Mouse (Mus musculus): ENCODE results near the gene Cfap77.
A peak's percentile ranks its signal among the peaks of the same experiment; 100 is the strongest.

Gene Cfap77

GRCm38 (mm10) chr2:28997161-28997834 is 57.6 kb downstream of the Cfap77 start:
- no peak for DNase-seq (ENCODE audit: low spot score)

- DNase-seq (ENCODE audit: low spot score): no peak
Observed at GRCm38 (mm10) chr2:28995436-28995835, 59.4 kb downstream of the Cfap77 start.

GRCm38 (mm10) chr2:28994014-28994413 is 60.9 kb downstream of the Cfap77 start:
- DNase-seq (ENCODE audit: low spot score): no peak

GRCm38 (mm10) chr2:28988781-28989180 is 66.1 kb downstream of the Cfap77 start:
- DNase-seq (ENCODE audit: low spot score): no peak

GRCm38 (mm10) chr2:28980080-28980910 is 74.6 kb downstream of the Cfap77 start:
- DNase-seq (ENCODE audit: low spot score): no peak

GRCm38 (mm10) chr2:28978461-28978860 is 76.4 kb downstream of the Cfap77 start:
- no peak for DNase-seq (ENCODE audit: low spot score)

GRCm38 (mm10) chr2:28976635-28977034 is 78.2 kb downstream of the Cfap77 start:
- DNase-seq (ENCODE audit: low spot score): peak; percentile 15

GRCm38 (mm10) chr2:28975604-28976003 is 79.3 kb downstream of the Cfap77 start:
- DNase-seq (ENCODE audit: low spot score): no peak

- DNase-seq (ENCODE audit: low spot score): no peak
Observed at GRCm38 (mm10) chr2:28974520-28974919, 80.3 kb downstream of the Cfap77 start.

- no peak for DNase-seq (ENCODE audit: low spot score)
Observed at GRCm38 (mm10) chr2:28973832-28974450, 80.9 kb downstream of the Cfap77 start.

GRCm38 (mm10) chr2:28970424-28970823 is 84.4 kb downstream of the Cfap77 start:
- no peak for DNase-seq (ENCODE audit: low spot score)

- DNase-seq (ENCODE audit: low spot score): no peak
Observed at GRCm38 (mm10) chr2:28968278-28968677, 86.6 kb downstream of the Cfap77 start.

GRCm38 (mm10) chr2:28966151-28966795 is 88.6 kb downstream of the Cfap77 start:
- no peak for DNase-seq (ENCODE audit: low spot score)

- DNase-seq (ENCODE audit: low spot score): no peak
Observed at GRCm38 (mm10) chr2:28963565-28963964, 91.3 kb downstream of the Cfap77 start.

- no peak for DNase-seq (ENCODE audit: low spot score)
Observed at GRCm38 (mm10) chr2:28961636-28962035, 93.2 kb downstream of the Cfap77 start.

- DNase-seq (ENCODE audit: low spot score): no peak
Observed at GRCm38 (mm10) chr2:28961024-28961585, 93.8 kb downstream of the Cfap77 start.

GRCm38 (mm10) chr2:28956874-28957273 is 98.0 kb downstream of the Cfap77 start:
- no peak for DNase-seq (ENCODE audit: low spot score)

GRCm38 (mm10) chr2:28954595-28954994 is 100.3 kb downstream of the Cfap77 start:
- DNase-seq (ENCODE audit: low spot score): no peak

GRCm38 (mm10) chr2:28952981-28953380 is 101.9 kb downstream of the Cfap77 start:
- DNase-seq (ENCODE audit: low spot score): no peak

GRCm38 (mm10) chr2:28946312-28946711 is 108.6 kb downstream of the Cfap77 start:
- DNase-seq (ENCODE audit: low spot score): no peak

- DNase-seq (ENCODE audit: low spot score): no peak
Observed at GRCm38 (mm10) chr2:28945388-28945787, 109.5 kb downstream of the Cfap77 start.
